8 mouse cellular contexts compared by ENCODE assay signal in genomic region chr13:59011530-59011903, GRCm38 (mm10).
DNase-seq lines count a peak whose midpoint lies in the region; ATAC-seq and TF ChIP-seq lines count a peak whose summit lies in the region.

No protein-coding gene starts in this region.

- H3K36me3 ChIP-seq in ES-E14 (ENCODE audit: control insufficient read depth, insufficient read depth, low read length, poor library complexity, severe bottlenecking) = no peaks in the 10 kb centered on the region
- H3K36me3 ChIP-seq in hindbrain, embryonic 11.5 days (ENCODE audit: control insufficient read depth, insufficient read depth, low read length) = no peaks in the 10 kb centered on the region

- no peaks in the 10 kb centered on the region for H3K27me3 ChIP-seq in hindbrain, embryonic 11.5 days (ENCODE audit: control insufficient read depth, insufficient read depth, low read length)

- DNase-seq in ES-E14 (ENCODE audit: low read depth, low spot score) = peak; percentile 61
- DNase-seq in cerebellum, postnatal 14 days = peak; percentile 77 to 84
- DNase-seq in frontal cortex, postnatal 25 days (ENCODE audit: low spot score in 2 of 2) = peak; percentile 61 to 63
- DNase-seq in hindbrain, embryonic 11.5 days (ENCODE audit: low spot score) = peak; percentile 79
- DNase-seq in layer of hippocampus, adult 9-11 months = peak; percentile 84
- DNase-seq in lung, adult 2 months = peak; percentile 48
- peak; percentile 13 for DNase-seq in ovary, postnatal 10 days (ENCODE audit: low spot score)
- peak; percentile 47 for DNase-seq in urinary bladder, adult 2 months (ENCODE audit: low spot score)

- H3K4me3 ChIP-seq in ES-E14 (ENCODE audit: insufficient read depth in 1 of 2, low read depth in 1 of 2, low read length in 2 of 2, poor library complexity in 1 of 2, severe bottlenecking in 1 of 2) = 0 out of 4 replicates have a peak overlapping the region, but pooled peaks of 1 of the 2 experiments have one; percentile 22
- peak overlapping the region; percentile 18 for H3K4me3 ChIP-seq in hindbrain, embryonic 11.5 days (ENCODE audit: low read depth, low read length)
- H3K4me3 ChIP-seq in lung, adult 2 months (replicated peaks; ENCODE audit: extremely low read depth, low read depth, low read length) = peak overlapping the region; percentile 47

- in situ Hi-C loops in ES-E14 (cut with MboI; ENCODE audit: low sequenced_read_pairs in 2 of 2, unreplicated experiment in 2 of 2) = no loop called here

- TF ChIP-seq POLR2A in lung, adult 2 months (IDR thresholded peaks at IDR 0.05; ENCODE audit: borderline replicate concordance, extremely low read depth, low read depth, low read length) = peak; percentile 65; the same call in 1 of the 2 replicates

- WGBS in hindbrain, embryonic 11.5 days = under 1% methylated on average over 15 of the region's 15 CpGs
- 4% methylated on average over 15 of the region's 15 CpGs for WGBS in lung, adult 2 months

- no peak overlapping the region for H3K27ac ChIP-seq in ES-E14 (ENCODE audit: insufficient read depth, low read depth, low read length, poor library complexity, severe bottlenecking)
- peak overlapping the region; percentile 80 for H3K27ac ChIP-seq in hindbrain, embryonic 11.5 days (ENCODE audit: low read depth, low read length)

- no peaks in the 10 kb centered on the region for H3K9me3 ChIP-seq in ES-E14 (ENCODE audit: control insufficient read depth, insufficient read depth, low read depth, low read length)
- no peaks in the 10 kb centered on the region for H3K9me3 ChIP-seq in hindbrain, embryonic 11.5 days (ENCODE audit: control insufficient read depth, low read length)

- ATAC-seq in hindbrain, embryonic 11.5 days (ENCODE audit: low FRiP score) = peak; percentile 95

- H3K9ac ChIP-seq in ES-E14 (ENCODE audit: insufficient read depth, low read depth, low read length, poor library complexity, severe bottlenecking) = no peak overlapping the region
- H3K9ac ChIP-seq in hindbrain, embryonic 11.5 days (ENCODE audit: low read depth, low read length) = peak overlapping the region; percentile 51; the same call in 1 of the 2 replicates

- H3K4me2 ChIP-seq in hindbrain, embryonic 11.5 days (replicated peaks; ENCODE audit: low read depth, low read length) = peak overlapping the region; percentile 50

- peaks cover 8 to 12% of the 10 kb centered on the region in 2 experiments; a peak in 3 of 4 replicates for H3K4me1 ChIP-seq in ES-E14 (ENCODE audit: control insufficient read depth in 2 of 2, insufficient read depth in 2 of 2, low read length in 2 of 2, poor library complexity in 1 of 2)
- H3K4me1 ChIP-seq in hindbrain, embryonic 11.5 days (replicated peaks; ENCODE audit: control insufficient read depth, insufficient read depth, low read length) = no peaks in the 10 kb centered on the region
- H3K4me1 ChIP-seq in lung, adult 2 months (ENCODE audit: control insufficient read depth, insufficient read depth, low read length) = peaks cover 8% of the 10 kb centered on the region; the same call in 1 of the 2 replicates

- TF ChIP-seq CTCF in lung, adult 2 months (IDR thresholded peaks at IDR 0.05; ENCODE audit: insufficient read depth, low read length) = no peak

TF ChIP-seq in ES-E14, 5 proteins besides CTCF, POLR2A, EP300 and RAD21:
- TF ChIP-seq CHD2 (IDR thresholded peaks at IDR 0.05; ENCODE audit: low read depth, low read length) = peak; percentile 60; the same call in 1 of the 2 replicates
- TF ChIP-seq ZC3H11A (IDR thresholded peaks at IDR 0.05; ENCODE audit: borderline replicate concordance, low read depth, low read length) = no peak

Comparison
In these comparisons a context has a peak if more than half of its experiments do, and no peak if none do; other contexts are left out.
1. DNase-seq: peak in every context shown above with its lines; median percentile 84 in layer of hippocampus, adult 9-11 months; 80 in cerebellum, postnatal 14 days; 79 in hindbrain, embryonic 11.5 days; 62 in frontal cortex, postnatal 25 days; 61 in ES-E14; 48 in lung, adult 2 months; 47 in urinary bladder, adult 2 months; 13 in ovary, postnatal 10 days.